Mouse (Mus musculus) heart, embryonic 10.5 days (tissue): ENCODE measurements around the gene Pank2. TPM values are rescaled to one million over a fixed set of nuclear protein-coding genes. Genes with fewer than 3 reads are reported as not detected.

Source experiments
- microRNA-seq: library from miRNA; unstranded; fragments of <30 nt; microRNA quantifications from one replicate; pipeline ENCODE4, GENCODE M21; 2017
- polyA plus RNA-seq: library from polyadenylated mRNA; unstranded; fragments of >200 nt; fragmentation: Nextera tagmentation; extraction: Ambion mirVana; gene quantifications from 2 replicates; pipeline ENCODE4 v1.2.1, GENCODE M21; 2016

The Pank2 gene
- polyA plus RNA-seq, 1 experiment from 2014 or later, result 41.7 TPM

Small RNAs within 50 kb of the gene (microRNA-seq; reads per million reads assigned to microRNA genes)
- 59.6 reads per million, percentile 45 among the genes with 10 or more reads in this experiment for gene Mir103-2

Other genes starting within 250 kb of the Pank2 start
- 3.3 and 4.9 TPM in 2 replicates for gene Gfra4, start 219.4 kb upstream of the Pank2 start, polyA plus RNA-seq
- 4.2 and 6.5 TPM in 2 replicates for gene Adam33, start 198.7 kb upstream of the Pank2 start, polyA plus RNA-seq
- gene Siglec1, start 175.7 kb upstream of the Pank2 start, polyA plus RNA-seq, result 0.05 and 0.08 TPM in 2 replicates
- 10.0 and 10.8 TPM in 2 replicates for gene Hspa12b, start 135.2 kb upstream of the Pank2 start, polyA plus RNA-seq
- not detected in 2 replicates for gene Gm11037, start 129.0 kb upstream of the Pank2 start, polyA plus RNA-seq
- gene 1700037H04Rik, start 102.4 kb upstream of the Pank2 start, polyA plus RNA-seq, result 82.6 and 86.0 TPM in 2 replicates
- gene Cenpb, start 82.4 kb upstream of the Pank2 start, polyA plus RNA-seq, result 4.9 and 5.1 TPM in 2 replicates
- gene Cdc25b, start 75.5 kb upstream of the Pank2 start, polyA plus RNA-seq, result 27.8 and 35.9 TPM in 2 replicates
- gene Spef1, start 75.2 kb upstream of the Pank2 start, polyA plus RNA-seq, result 0.75 and 1.5 TPM in 2 replicates
- gene Ap5s1, start 55.4 kb upstream of the Pank2 start, polyA plus RNA-seq, result 23.6 and 33.3 TPM in 2 replicates
- gene Mavs, start 28.4 kb upstream of the Pank2 start, polyA plus RNA-seq, result 20.3 and 21.6 TPM in 2 replicates
- 2.0 and 3.0 TPM in 2 replicates for gene Rnf24, start 90.4 kb downstream of the Pank2 start, polyA plus RNA-seq
- gene Smox, start 229.0 kb downstream of the Pank2 start, polyA plus RNA-seq, result 26.1 and 28.0 TPM in 2 replicates